Mouse (Mus musculus): ENCODE measurements around the gene Parva. TPM values are rescaled to one million over a fixed set of nuclear protein-coding genes. Genes with fewer than 3 reads are reported as not detected.

Parva gene
- polyA plus RNA-seq, 1 experiment, result 126 TPM

GRCm38 (mm10) chr7:112568961-112569360 is 141.7 kb downstream of the Parva start:
- no peaks in the 10 kb centered on the region for H3K79me3 ChIP-seq (ENCODE audit: low read depth)
- peaks cover 16% of the 10 kb centered on the region for H3K36me3 ChIP-seq (ENCODE audit: control insufficient read depth, insufficient read depth)
- H3K79me2 ChIP-seq (ENCODE audit: control insufficient read depth, insufficient read depth), result no peaks in the 10 kb centered on the region
- H3K27me3 ChIP-seq (ENCODE audit: control insufficient read depth, insufficient read depth, insufficient read length), result no peaks in the 10 kb centered on the region
- no peak overlapping the region for H3K4me3 ChIP-seq (ENCODE audit: insufficient read depth, poor library complexity, severe bottlenecking)
- no peak overlapping the region for H3ac ChIP-seq (ENCODE audit: control insufficient read depth, insufficient read length, low read depth)
- TF ChIP-seq MYOD1 (IDR thresholded peaks at IDR 0.05; ENCODE audit: control insufficient read depth, insufficient read length, low read depth), result no peak
- no peak for TF ChIP-seq MYOG (IDR thresholded peaks at IDR 0.05; ENCODE audit: control insufficient read depth, extremely low read depth, insufficient read length)
- no peak for TF ChIP-seq FOSL1 (IDR thresholded peaks at IDR 0.05; ENCODE audit: insufficient read depth, low read length, poor library complexity, severe bottlenecking)
- TF ChIP-seq MAX (IDR thresholded peaks at IDR 0.05), result no peak
- no peak for TF ChIP-seq CEBPB (IDR thresholded peaks at IDR 0.05; ENCODE audit: low read depth)
- TF ChIP-seq CTCF (IDR thresholded peaks at IDR 0.05; ENCODE audit: control insufficient read depth, insufficient read depth, insufficient read length), result no peak
- no peak for TF ChIP-seq USF1 (IDR thresholded peaks at IDR 0.05; ENCODE audit: low read depth)

- no peak overlapping the region for H3K4me3 ChIP-seq (ENCODE audit: insufficient read depth, poor library complexity, severe bottlenecking)
- H3K79me3 ChIP-seq (ENCODE audit: low read depth), result no peaks in the 10 kb centered on the region
- H3K36me3 ChIP-seq (ENCODE audit: control insufficient read depth, insufficient read depth), result peaks cover 22% of the 10 kb centered on the region
- TF ChIP-seq MYOG (IDR thresholded peaks at IDR 0.05; ENCODE audit: control insufficient read depth, extremely low read depth, insufficient read length) (no peak), CEBPB (IDR thresholded peaks at IDR 0.05; ENCODE audit: low read depth) (no peak), CTCF (IDR thresholded peaks at IDR 0.05; ENCODE audit: control insufficient read depth, insufficient read depth, insufficient read length) (no peak), USF1 (IDR thresholded peaks at IDR 0.05; ENCODE audit: low read depth) (no peak), MYOD1 (IDR thresholded peaks at IDR 0.05; ENCODE audit: control insufficient read depth, insufficient read length, low read depth) (no peak)
- no peaks in the 10 kb centered on the region for H3K79me2 ChIP-seq (ENCODE audit: control insufficient read depth, insufficient read depth)
- no peaks in the 10 kb centered on the region for H3K27me3 ChIP-seq (ENCODE audit: control insufficient read depth, insufficient read depth, insufficient read length)
- no peak overlapping the region for H3ac ChIP-seq (ENCODE audit: control insufficient read depth, insufficient read length, low read depth)
Observed at GRCm38 (mm10) chr7:112581621-112582020, 154.3 kb downstream of the Parva start.

GRCm38 (mm10) chr7:112582882-112583405 is 155.6 kb downstream of the Parva start:
- Histone ChIP-seq H3K4me3 (ENCODE audit: insufficient read depth, poor library complexity, severe bottlenecking) (no peak overlapping the region), H3K79me2 (ENCODE audit: control insufficient read depth, insufficient read depth) (no peaks in the 10 kb centered on the region), H3K27me3 (ENCODE audit: control insufficient read depth, insufficient read depth, insufficient read length) (no peaks in the 10 kb centered on the region), H3K79me3 (ENCODE audit: low read depth) (no peaks in the 10 kb centered on the region), H3K36me3 (ENCODE audit: control insufficient read depth, insufficient read depth) (peaks cover 22% of the 10 kb centered on the region), H3ac (ENCODE audit: control insufficient read depth, insufficient read length, low read depth) (no peak overlapping the region)
- TF ChIP-seq CTCF (IDR thresholded peaks at IDR 0.05; ENCODE audit: control insufficient read depth, insufficient read depth, insufficient read length), result no peak
- TF ChIP-seq MYOG (IDR thresholded peaks at IDR 0.05; ENCODE audit: control insufficient read depth, extremely low read depth, insufficient read length), result no peak
- TF ChIP-seq CEBPB (IDR thresholded peaks at IDR 0.05; ENCODE audit: low read depth), result no peak

GRCm38 (mm10) chr7:112587449-112587848 is 160.1 kb downstream of the Parva start:
- no peaks in the 10 kb centered on the region for H3K79me2 ChIP-seq (ENCODE audit: control insufficient read depth, insufficient read depth)
- H3ac ChIP-seq (ENCODE audit: control insufficient read depth, insufficient read length, low read depth), result no peak overlapping the region
- peaks cover 15% of the 10 kb centered on the region for H3K36me3 ChIP-seq (ENCODE audit: control insufficient read depth, insufficient read depth)
- no peaks in the 10 kb centered on the region for H3K27me3 ChIP-seq (ENCODE audit: control insufficient read depth, insufficient read depth, insufficient read length)
- TF ChIP-seq CEBPB (IDR thresholded peaks at IDR 0.05; ENCODE audit: low read depth) (no peak), CTCF (IDR thresholded peaks at IDR 0.05; ENCODE audit: control insufficient read depth, insufficient read depth, insufficient read length) (no peak), MYOD1 (IDR thresholded peaks at IDR 0.05; ENCODE audit: control insufficient read depth, insufficient read length, low read depth) (no peak), MYOG (IDR thresholded peaks at IDR 0.05; ENCODE audit: control insufficient read depth, extremely low read depth, insufficient read length) (no peak), MAX (IDR thresholded peaks at IDR 0.05) (no peak), FOSL1 (IDR thresholded peaks at IDR 0.05; ENCODE audit: insufficient read depth, low read length, poor library complexity, severe bottlenecking) (no peak), USF1 (IDR thresholded peaks at IDR 0.05; ENCODE audit: low read depth) (no peak)
- H3K4me3 ChIP-seq (ENCODE audit: insufficient read depth, poor library complexity, severe bottlenecking), result no peak overlapping the region
- no peaks in the 10 kb centered on the region for H3K79me3 ChIP-seq (ENCODE audit: low read depth)

GRCm38 (mm10) chr7:112589530-112589929 is 162.2 kb downstream of the Parva start:
- Histone ChIP-seq H3K79me3 (ENCODE audit: low read depth) (no peaks in the 10 kb centered on the region), H3K27me3 (ENCODE audit: control insufficient read depth, insufficient read depth, insufficient read length) (no peaks in the 10 kb centered on the region), H3ac (ENCODE audit: control insufficient read depth, insufficient read length, low read depth) (no peak overlapping the region), H3K79me2 (ENCODE audit: control insufficient read depth, insufficient read depth) (no peaks in the 10 kb centered on the region), H3K4me3 (ENCODE audit: insufficient read depth, poor library complexity, severe bottlenecking) (no peak overlapping the region), H3K36me3 (ENCODE audit: control insufficient read depth, insufficient read depth) (peaks cover 4% of the 10 kb centered on the region)
- TF ChIP-seq MAX (IDR thresholded peaks at IDR 0.05), result no peak
- TF ChIP-seq MYOD1 (IDR thresholded peaks at IDR 0.05; ENCODE audit: control insufficient read depth, insufficient read length, low read depth), result no peak
- no peak for TF ChIP-seq CTCF (IDR thresholded peaks at IDR 0.05; ENCODE audit: control insufficient read depth, insufficient read depth, insufficient read length)
- TF ChIP-seq FOSL1 (IDR thresholded peaks at IDR 0.05; ENCODE audit: insufficient read depth, low read length, poor library complexity, severe bottlenecking), result no peak

- no peaks in the 10 kb centered on the region for H3K36me3 ChIP-seq (ENCODE audit: control insufficient read depth, insufficient read depth)
- no peaks in the 10 kb centered on the region for H3K27me3 ChIP-seq (ENCODE audit: control insufficient read depth, insufficient read depth, insufficient read length)
- H3ac ChIP-seq (ENCODE audit: control insufficient read depth, insufficient read length, low read depth), result no peak overlapping the region
- no peaks in the 10 kb centered on the region for H3K79me2 ChIP-seq (ENCODE audit: control insufficient read depth, insufficient read depth)
- no peak for TF ChIP-seq MAX (IDR thresholded peaks at IDR 0.05)
- no peak for TF ChIP-seq FOSL1 (IDR thresholded peaks at IDR 0.05; ENCODE audit: insufficient read depth, low read length, poor library complexity, severe bottlenecking)
- TF ChIP-seq MYOD1 (IDR thresholded peaks at IDR 0.05; ENCODE audit: control insufficient read depth, insufficient read length, low read depth), result no peak
- TF ChIP-seq CTCF (IDR thresholded peaks at IDR 0.05; ENCODE audit: control insufficient read depth, insufficient read depth, insufficient read length), result no peak
- TF ChIP-seq CEBPB (IDR thresholded peaks at IDR 0.05; ENCODE audit: low read depth), result no peak
- H3K79me3 ChIP-seq (ENCODE audit: low read depth), result no peaks in the 10 kb centered on the region
- H3K4me3 ChIP-seq (ENCODE audit: insufficient read depth, poor library complexity, severe bottlenecking), result no peak overlapping the region
Observed at GRCm38 (mm10) chr7:112593586-112593985, 166.3 kb downstream of the Parva start.
